Mouse (Mus musculus) embryonic facial prominence, embryonic 14.5 days (tissue): Measurements from ENCODE around the gene Agr2. TPM values are rescaled to one million over a fixed set of nuclear protein-coding genes. Genes with fewer than 3 reads are reported as not detected.

Experiments
- ATAC-seq: fragments of 200-750 bp; cut with Nextera tagmentation; 2 replicates; pipeline ENCODE4 v1.8.0; 2017; ENCODE audit warnings: low read depth, moderate number of reproducible peaks, moderate TSS enrichment
- DNase-seq: peaks from one replicate; pipeline ENCODE4 v3.0.0-alpha.2; 2015; ENCODE audit warnings: low spot score
- H3K27ac ChIP-seq: fragments of 300-500 bp; sonication (generic); replicated peaks from 2 replicates; pipeline ENCODE4 v1.5.1; 2014; ENCODE audit warnings: low read depth, mild to moderate bottlenecking, low read length, moderate library complexity
- H3K27me3 ChIP-seq: fragments of 300-500 bp; sonication (generic); replicated peaks from 2 replicates; pipeline ENCODE4 v1.6.1; 2014; ENCODE audit warnings: low read length; ENCODE audit not compliant: control insufficient read depth, insufficient read depth
- H3K36me3 ChIP-seq: fragments of 300-500 bp; sonication (generic); 2 replicates; pipeline ENCODE4 v1.6.1; 2014; ENCODE audit warnings: low read length, mixed read lengths; ENCODE audit not compliant: control insufficient read depth, insufficient read depth
- H3K4me1 ChIP-seq: fragments of 300-500 bp; sonication (generic); 2 replicates; pipeline ENCODE4 v1.6.1; 2014; ENCODE audit warnings: antibody characterized with exemption, low read length; ENCODE audit not compliant: control insufficient read depth, insufficient read depth
- H3K4me2 ChIP-seq: fragments of 300-500 bp; sonication (generic); 2 replicates; pipeline ENCODE4 v1.6.1; 2014; ENCODE audit warnings: low read depth, mild to moderate bottlenecking, low read length, moderate library complexity, mixed read lengths
- H3K4me3 ChIP-seq: fragments of 300-500 bp; sonication (generic); 2 replicates; pipeline ENCODE4 v1.5.1; 2014; ENCODE audit warnings: low read depth, mild to moderate bottlenecking, low read length
- H3K9ac ChIP-seq: fragments of 300-500 bp; sonication (generic); 2 replicates; pipeline ENCODE4 v1.6.1; 2014; ENCODE audit warnings: low read depth, mild to moderate bottlenecking, low read length, moderate library complexity, mixed read lengths
- H3K9me3 ChIP-seq: fragments of 300-500 bp; sonication (generic); 2 replicates; pipeline ENCODE4 v1.6.1; 2016; ENCODE audit warnings: low read length; ENCODE audit not compliant: control insufficient read depth
- WGBS: fragments of 180-500 bp; shearing (Covaris S2); extraction: QIAGEN DNeasy Blood & Tissue Kit; methylation state at CpG from one replicate; pipeline ENCODE4 v1.1.7; 2014; 5-methylcytosine and 5-hydroxymethylcytosine counted together
- polyA plus RNA-seq: library from polyadenylated mRNA; unstranded; fragments of >200 nt; fragmentation: Nextera tagmentation; extraction: Ambion mirVana; gene quantifications from 2 replicates; pipeline ENCODE4 v1.2.1, GENCODE M21; 2014

Gene Agr2
- polyA plus RNA-seq, 1 experiment from 2014 or later: 7.9 TPM

- ATAC-seq: no peak
- Histone ChIP-seq H3K9ac (no peak overlapping the region), H3K4me3 (no peak overlapping the region)
Observed at GRCm38 (mm10) chr12:36013216-36013910, 20.7 kb downstream of the Agr2 start.

GRCm38 (mm10) chr12:36017791-36018190 lies 25.1 kb downstream of the Agr2 start:
- no peaks in the 10 kb centered on the region for H3K27me3 ChIP-seq
- DNase-seq (no peak), ATAC-seq (no peak)
- no peak overlapping the region for H3K9ac ChIP-seq
- no peaks in the 10 kb centered on the region for H3K9me3 ChIP-seq
- no peaks in the 10 kb centered on the region for H3K4me1 ChIP-seq
- peaks cover 7% of the 10 kb centered on the region; the same call in 1 of the 2 replicates for H3K36me3 ChIP-seq
- no peak overlapping the region for H3K4me2 ChIP-seq
- 65% methylated on average over 2 of the region's 2 CpGs for WGBS
- no peak overlapping the region for H3K4me3 ChIP-seq
- no peak overlapping the region for H3K27ac ChIP-seq

More at GRCm38 (mm10) chr12:36013216-36013910, 20.7 kb downstream of the Agr2 start:
- H3K4me2 ChIP-seq: no peak overlapping the region
- no peak for DNase-seq
- H3K27me3 ChIP-seq: no peaks in the 10 kb centered on the region
- WGBS: 68% methylated on average over 7 of the region's 7 CpGs
- peaks cover 7% of the 10 kb centered on the region; the same call in 1 of the 2 replicates for H3K36me3 ChIP-seq
- H3K4me1 ChIP-seq: no peaks in the 10 kb centered on the region
- no peak overlapping the region for H3K27ac ChIP-seq
- H3K9me3 ChIP-seq: no peaks in the 10 kb centered on the region

DNA sequence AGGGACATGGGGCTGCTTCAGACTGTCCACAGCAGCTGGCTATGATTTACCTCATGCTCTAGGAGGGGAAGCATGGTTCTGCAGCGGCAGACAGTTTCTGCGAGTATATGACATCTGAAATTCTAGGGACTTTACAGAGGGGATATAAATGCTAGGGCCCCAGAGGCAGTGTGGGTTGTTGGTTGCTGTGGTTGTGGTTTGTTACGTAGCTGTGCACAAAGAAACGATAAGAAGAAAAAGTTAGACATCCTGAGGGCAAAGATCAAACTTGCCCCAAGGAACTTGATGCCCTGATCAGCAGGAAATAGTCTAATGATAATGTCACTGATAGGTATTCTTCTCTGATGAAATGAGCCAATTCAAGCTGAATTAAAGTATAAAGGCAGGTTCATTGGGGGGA lies 26.9 kb downstream of the Agr2 start:
- H3K36me3 ChIP-seq: peaks cover 7% of the 10 kb centered on the region; the same call in 1 of the 2 replicates
- H3K4me1 ChIP-seq: no peaks in the 10 kb centered on the region
- no peak overlapping the region for H3K9ac ChIP-seq
- WGBS: 64% methylated on average over 4 of the region's 4 CpGs
- H3K27me3 ChIP-seq: no peaks in the 10 kb centered on the region
- H3K27ac ChIP-seq: no peak overlapping the region
- no peak overlapping the region for H3K4me2 ChIP-seq
- DNase-seq: no peak
- H3K9me3 ChIP-seq: no peaks in the 10 kb centered on the region
- no peak for ATAC-seq
- H3K4me3 ChIP-seq: no peak overlapping the region

DNA sequence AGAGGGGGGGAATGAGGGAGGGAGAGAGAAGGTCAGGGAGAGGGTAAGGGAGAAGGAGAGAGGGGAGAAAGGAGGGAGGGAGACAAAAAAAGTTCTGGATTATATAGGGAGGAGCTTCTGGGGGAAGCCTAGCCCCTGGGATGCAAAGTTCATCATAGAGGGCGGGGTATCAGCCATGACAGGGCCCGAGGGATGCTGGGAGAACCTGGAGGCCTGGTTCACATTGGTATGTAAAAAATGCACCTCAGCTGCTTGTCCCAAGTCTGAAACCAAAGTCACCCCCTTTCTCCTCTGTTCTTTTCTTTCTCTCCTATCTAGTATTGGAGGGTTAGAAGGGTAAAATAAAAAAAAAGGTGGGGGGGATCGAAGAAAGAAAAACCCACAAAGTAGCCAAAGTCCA lies 27.4 kb downstream of the Agr2 start:
- Histone ChIP-seq H3K9me3 (no peaks in the 10 kb centered on the region), H3K4me2 (no peak overlapping the region), H3K27me3 (no peaks in the 10 kb centered on the region), H3K9ac (no peak overlapping the region), H3K4me1 (no peaks in the 10 kb centered on the region), H3K27ac (no peak overlapping the region), H3K36me3 (peaks cover 7% of the 10 kb centered on the region; the same call in 1 of the 2 replicates), H3K4me3 (no peak overlapping the region)
- WGBS: 81% methylated on average over 3 of the region's 3 CpGs
- no peak for DNase-seq
- ATAC-seq: no peak

DNA sequence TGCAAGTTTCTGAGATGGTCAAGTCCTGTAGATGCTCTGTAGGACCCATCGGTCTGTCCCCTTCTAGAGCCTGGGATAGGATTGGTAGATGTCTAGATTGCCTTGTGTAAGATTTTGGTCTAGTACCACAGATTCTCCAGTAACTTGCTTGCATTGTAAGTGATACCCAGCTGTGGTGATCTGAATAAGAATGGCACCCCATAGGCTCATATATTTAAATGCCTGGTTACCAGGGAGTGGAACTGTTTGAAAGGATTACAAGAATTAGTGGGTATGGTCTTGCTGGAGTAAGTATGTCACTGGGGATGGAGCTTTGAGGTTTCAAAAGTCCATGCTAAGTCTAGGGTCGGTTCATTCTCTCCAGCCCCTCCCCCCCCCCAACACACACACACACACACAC lies 28.0 kb downstream of the Agr2 start:
- H3K9me3 ChIP-seq: no peaks in the 10 kb centered on the region
- peaks cover 4% of the 10 kb centered on the region; the same call in 1 of the 2 replicates for H3K36me3 ChIP-seq
- H3K4me1 ChIP-seq: no peaks in the 10 kb centered on the region
- DNase-seq (no peak), ATAC-seq (no peak)
- H3K4me2 ChIP-seq: no peak overlapping the region
- no peak overlapping the region for H3K4me3 ChIP-seq
- H3K9ac ChIP-seq: no peak overlapping the region
- no peak overlapping the region for H3K27ac ChIP-seq
- WGBS: 76% methylated on average over 2 of the region's 2 CpGs
- H3K27me3 ChIP-seq: no peaks in the 10 kb centered on the region

DNA sequence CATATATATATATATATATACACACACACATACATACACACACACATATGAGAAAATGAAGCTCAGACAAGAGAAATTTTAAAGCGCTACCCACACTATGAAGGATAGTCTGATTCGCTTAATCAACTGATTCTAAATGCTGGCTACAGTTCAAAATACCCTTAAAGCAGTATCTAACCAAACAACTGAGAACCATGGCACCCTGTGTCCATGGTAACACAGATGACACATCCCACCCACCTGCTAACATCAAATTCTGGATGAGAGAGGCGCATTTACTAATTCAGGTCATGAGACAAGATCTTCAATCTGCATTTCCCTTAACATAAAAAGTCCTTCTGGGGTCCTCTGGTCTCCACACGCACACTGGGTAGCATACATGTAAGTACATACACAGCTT lies 33.4 kb downstream of the Agr2 start:
- 95% methylated on average over 4 of the region's 4 CpGs for WGBS
- H3K9me3 ChIP-seq: no peaks in the 10 kb centered on the region
- no peaks in the 10 kb centered on the region for H3K27me3 ChIP-seq
- H3K36me3 ChIP-seq: no peaks in the 10 kb centered on the region
- no peaks in the 10 kb centered on the region for H3K4me1 ChIP-seq
- no peak overlapping the region for H3K9ac ChIP-seq
- H3K4me2 ChIP-seq: no peak overlapping the region
- ATAC-seq (no peak), DNase-seq (no peak)
- H3K27ac ChIP-seq: no peak overlapping the region
- H3K4me3 ChIP-seq: no peak overlapping the region

DNA sequence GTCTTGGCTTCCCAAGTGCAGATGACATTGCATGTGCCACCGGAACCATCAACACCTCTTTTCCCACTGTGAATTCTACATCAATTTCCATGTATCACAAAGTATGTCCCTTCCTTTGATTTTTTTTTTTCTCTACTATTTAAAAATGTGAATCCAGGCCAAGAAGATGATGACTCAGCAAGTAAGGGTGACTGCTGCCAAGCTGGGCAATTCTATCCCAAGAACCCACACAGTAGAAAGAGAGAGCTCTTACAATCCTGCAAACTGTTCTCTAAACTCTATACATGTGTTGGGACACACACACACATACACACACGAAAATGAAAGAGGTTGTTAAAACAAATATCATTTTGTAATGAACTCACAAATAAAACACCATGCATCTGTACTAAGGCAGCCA lies 34.5 kb downstream of the Agr2 start:
- Histone ChIP-seq H3K27me3 (no peaks in the 10 kb centered on the region), H3K9me3 (no peaks in the 10 kb centered on the region), H3K27ac (no peak overlapping the region), H3K4me1 (no peaks in the 10 kb centered on the region), H3K36me3 (no peaks in the 10 kb centered on the region), H3K9ac (no peak overlapping the region), H3K4me3 (no peak overlapping the region), H3K4me2 (no peak overlapping the region)
- WGBS: 89% methylated on average over 2 of the region's 2 CpGs
- ATAC-seq (no peak), DNase-seq (no peak)

DNA sequence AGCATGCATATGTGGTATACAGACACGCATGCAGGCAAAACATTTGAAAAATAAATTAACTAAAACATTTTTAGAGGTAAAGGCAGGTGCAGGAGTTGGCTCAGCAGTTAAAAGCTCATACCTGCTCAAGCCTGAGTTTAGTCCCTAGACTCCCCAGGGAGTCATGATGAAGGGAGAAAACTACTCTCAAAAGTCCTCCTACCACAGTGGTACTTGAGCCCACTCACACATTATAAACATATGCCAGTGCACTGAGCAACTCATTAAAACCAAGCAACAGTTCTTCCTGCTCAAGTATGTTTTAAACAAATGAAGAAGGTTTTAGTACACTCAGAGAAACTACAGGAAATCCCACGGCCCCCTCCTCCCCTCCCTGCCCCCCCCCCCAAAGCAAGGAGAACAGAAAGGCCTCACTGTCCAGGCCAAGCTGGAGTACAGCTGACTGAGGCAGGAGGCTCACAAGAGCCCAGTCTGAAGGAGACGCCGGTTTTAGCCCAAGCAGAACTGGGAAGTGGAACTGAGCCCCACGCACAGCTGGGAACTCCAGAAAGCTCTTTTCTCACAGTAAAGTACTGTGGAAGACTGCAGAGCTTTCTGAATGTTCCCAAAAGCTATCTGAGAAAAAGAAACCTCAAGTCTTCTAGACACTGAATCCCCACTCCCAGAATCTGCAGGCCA lies 36.4 kb downstream of the Agr2 start:
- WGBS: 54% methylated on average over 5 of the region's 5 CpGs
- DNase-seq: no peak

More for the DNA sequence above, 36.4 kb downstream of the Agr2 start:
- Histone ChIP-seq H3K9ac (no peak overlapping the region), H3K4me1 (no peaks in the 10 kb centered on the region), H3K4me2 (no peak overlapping the region), H3K36me3 (no peaks in the 10 kb centered on the region), H3K9me3 (no peaks in the 10 kb centered on the region), H3K27me3 (no peaks in the 10 kb centered on the region), H3K27ac (no peak overlapping the region; the same call in 1 of the 2 replicates), H3K4me3 (no peak overlapping the region)
- no peak; the same call in 1 of the 2 replicates for ATAC-seq
